Mouse (Mus musculus) midbrain, embryonic 16.5 days (tissue): Measurements from ENCODE around the gene Trnau1ap. TPM values are rescaled to one million over a fixed set of nuclear protein-coding genes. Genes with fewer than 3 reads are reported as not detected.
"Not testable (repeated sequence)": the region's sequence is repeated elsewhere in the genome, so short reads cannot be mapped to it uniquely, and the experiment has no call there.

Experiments
- ATAC-seq: fragments of 200-750 bp; cut with Nextera tagmentation; 2 replicates; pipeline ENCODE4 v1.8.0; 2017; ENCODE audit warnings: moderate TSS enrichment
- H3K27ac ChIP-seq: fragments of 300-500 bp; sonication (generic); 2 replicates; pipeline ENCODE4 v1.5.1; 2014; ENCODE audit warnings: mild to moderate bottlenecking, low read length, mixed read lengths
- H3K27me3 ChIP-seq: fragments of 300-500 bp; sonication (generic); 2 replicates; pipeline ENCODE4 v1.6.1; 2014; ENCODE audit warnings: low read depth, low read length, mixed read lengths; ENCODE audit not compliant: control insufficient read depth, insufficient read depth
- H3K36me3 ChIP-seq: fragments of 300-500 bp; sonication (generic); 2 replicates; pipeline ENCODE4 v1.6.1; 2014; ENCODE audit warnings: mild to moderate bottlenecking, low read length, moderate library complexity, mixed read lengths; ENCODE audit not compliant: control insufficient read depth, insufficient read depth
- H3K4me1 ChIP-seq: fragments of 300-500 bp; sonication (generic); 2 replicates; pipeline ENCODE4 v1.6.1; 2014; ENCODE audit warnings: mild to moderate bottlenecking, low read length, mixed read lengths; ENCODE audit not compliant: control insufficient read depth, insufficient read depth
- H3K4me2 ChIP-seq: fragments of 300-500 bp; sonication (generic); 2 replicates; pipeline ENCODE4 v1.6.1; 2014; ENCODE audit warnings: mild to moderate bottlenecking, low read length, mixed read lengths
- H3K4me3 ChIP-seq: fragments of 300-500 bp; sonication (generic); 2 replicates; pipeline ENCODE4 v1.5.1; 2014; ENCODE audit warnings: low read depth, mild to moderate bottlenecking, low read length, moderate library complexity, mixed read lengths
- H3K9ac ChIP-seq: fragments of 300-500 bp; sonication (generic); 2 replicates; pipeline ENCODE4 v1.6.1; 2014; ENCODE audit warnings: low read depth, low read length, mixed read lengths
- H3K9me3 ChIP-seq: fragments of 300-500 bp; sonication (generic); replicated peaks from 2 replicates; pipeline ENCODE4 v1.6.1; 2014; ENCODE audit warnings: mild to moderate bottlenecking, low read length, mixed read lengths; ENCODE audit not compliant: control insufficient read depth, poor library complexity, severe bottlenecking
- WGBS: fragments of 180-500 bp; shearing (Covaris S2); extraction: QIAGEN DNeasy Blood & Tissue Kit; methylation state at CpG from one replicate; pipeline ENCODE4 v1.1.7; 2014; 5-methylcytosine and 5-hydroxymethylcytosine counted together
- polyA plus RNA-seq: library from polyadenylated mRNA; unstranded; fragments of >200 nt; fragmentation: Nextera tagmentation; extraction: Ambion mirVana; gene quantifications from 2 replicates; pipeline ENCODE4 v1.2.1, GENCODE M21; 2015

Trnau1ap gene
- polyA plus RNA-seq, 1 experiment from 2014 or later: 76.6 TPM

DNA sequence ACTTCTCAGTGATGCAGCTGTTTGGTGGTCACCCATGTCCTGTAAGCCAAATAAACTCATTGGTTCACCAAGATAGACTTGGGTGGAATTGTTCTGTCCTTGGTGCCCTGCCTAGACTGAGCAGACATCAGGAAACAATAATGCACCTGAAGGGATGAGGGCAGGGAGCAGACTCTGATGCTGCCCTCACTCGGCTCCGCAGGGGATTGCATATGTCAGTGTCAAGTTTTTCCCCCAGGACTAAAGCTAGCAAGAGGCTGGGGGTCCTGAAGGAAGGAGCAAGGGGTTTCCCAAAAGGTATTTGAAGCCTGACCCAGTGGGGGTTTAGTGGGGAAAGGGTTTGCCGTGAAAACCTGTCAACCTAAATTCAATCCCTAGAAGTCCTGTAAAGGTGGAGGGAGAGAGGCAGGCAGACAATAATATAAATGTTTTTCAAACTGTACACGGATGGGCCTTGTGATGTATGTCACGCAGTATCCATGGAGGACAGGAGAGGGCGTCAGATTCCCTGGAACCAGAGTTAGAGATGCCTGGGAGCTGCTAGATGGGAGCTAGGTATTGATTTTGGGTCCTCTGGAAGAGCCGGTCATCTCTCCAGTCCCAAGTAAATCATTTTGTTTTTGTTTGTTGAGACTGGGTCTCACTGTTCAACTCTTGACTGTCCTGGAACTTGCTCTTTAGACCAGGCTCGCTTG, 33.5 kb downstream of the Trnau1ap start:
- Histone ChIP-seq H3K36me3 (peaks cover 13% of the 10 kb centered on the region), H3K4me1 (no peaks in the 10 kb centered on the region), H3K4me2 (no peak overlapping the region), H3K27ac (no peak overlapping the region), H3K9me3 (no peaks in the 10 kb centered on the region), H3K9ac (no peak overlapping the region), H3K4me3 (no peak overlapping the region), H3K27me3 (no peaks in the 10 kb centered on the region)
- 43% methylated on average over 8 of the region's 8 CpGs for WGBS
- no peak for ATAC-seq

DNA sequence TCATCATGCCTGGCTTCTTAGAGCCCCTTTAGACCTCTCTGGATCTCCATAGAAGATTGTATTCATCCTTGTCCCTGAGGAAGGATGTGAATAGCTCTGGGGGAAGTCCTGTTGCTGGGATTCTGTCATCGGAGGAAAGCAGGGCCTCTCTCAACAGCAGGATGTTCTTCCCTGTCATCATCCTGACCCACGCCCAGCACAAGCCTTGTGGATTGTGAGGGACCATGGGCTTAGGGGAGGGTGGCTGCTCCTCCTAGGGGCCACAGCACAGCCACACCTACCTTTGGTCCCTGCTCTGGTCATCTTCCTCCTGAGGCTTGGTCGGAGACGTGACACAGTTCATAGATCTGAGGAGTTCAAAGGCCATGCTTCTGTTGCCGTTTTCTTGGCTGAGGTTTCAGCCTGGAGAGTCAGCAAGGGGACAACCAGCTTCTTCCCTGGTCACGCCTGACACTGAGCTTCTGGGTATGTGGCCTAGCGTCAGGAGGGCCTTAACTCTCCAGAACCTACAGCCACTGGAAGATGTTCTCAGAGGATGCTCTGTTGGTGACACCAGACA, 35.6 kb downstream of the Trnau1ap start:
- Histone ChIP-seq H3K27ac (no peak overlapping the region), H3K27me3 (no peaks in the 10 kb centered on the region), H3K36me3 (peaks cover 20% of the 10 kb centered on the region), H3K4me1 (no peaks in the 10 kb centered on the region), H3K9me3 (no peaks in the 10 kb centered on the region), H3K4me2 (no peak overlapping the region), H3K4me3 (no peak overlapping the region), H3K9ac (no peak overlapping the region)
- ATAC-seq: no peak
- WGBS: 82% methylated on average over 7 of the region's 7 CpGs

DNA sequence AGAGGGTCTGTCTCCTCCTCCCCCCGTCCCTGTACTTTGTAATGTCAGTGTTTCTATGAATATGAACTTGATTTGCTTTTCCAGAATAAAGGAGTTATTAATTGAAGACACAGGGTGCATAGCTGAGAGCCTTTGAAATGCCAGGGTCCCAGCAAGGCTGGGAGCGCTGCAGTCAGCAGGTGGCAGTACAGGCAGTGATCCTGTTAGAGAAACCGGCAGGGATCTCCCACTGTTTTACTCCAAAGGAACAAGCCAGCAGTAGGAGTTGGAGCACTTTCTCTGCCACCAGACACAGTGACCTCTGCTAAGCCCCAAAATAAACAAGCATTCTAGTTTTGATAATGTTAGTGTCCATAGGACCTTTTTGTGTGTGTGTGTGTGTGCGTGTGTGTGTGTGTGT, 36.4 kb downstream of the Trnau1ap start:
- no peaks in the 10 kb centered on the region for H3K4me1 ChIP-seq
- no peak overlapping the region for H3K27ac ChIP-seq
- no peak overlapping the region for H3K4me3 ChIP-seq
- no peaks in the 10 kb centered on the region for H3K9me3 ChIP-seq
- H3K9ac ChIP-seq: no peak overlapping the region
- H3K36me3 ChIP-seq: peaks cover 20% of the 10 kb centered on the region
- H3K4me2 ChIP-seq: no peak overlapping the region
- ATAC-seq: no peak
- H3K27me3 ChIP-seq: no peaks in the 10 kb centered on the region
- 41% methylated on average over 4 of the region's 4 CpGs for WGBS

GRCm38 (mm10) chr4:132291624-132292335, 37.6 kb downstream of the Trnau1ap start:
- 82% methylated on average over 12 of the region's 12 CpGs for WGBS
- Histone ChIP-seq H3K4me2 (no peak overlapping the region), H3K4me1 (no peaks in the 10 kb centered on the region), H3K4me3 (no peak overlapping the region), H3K9me3 (no peaks in the 10 kb centered on the region), H3K27ac (no peak overlapping the region), H3K9ac (no peak overlapping the region), H3K36me3 (peaks cover 23% of the 10 kb centered on the region), H3K27me3 (no peaks in the 10 kb centered on the region)
- ATAC-seq: no peak

GRCm38 (mm10) chr4:132291056-132291455, 38.3 kb downstream of the Trnau1ap start:
- no peaks in the 10 kb centered on the region for H3K27me3 ChIP-seq
- ATAC-seq: no peak
- peaks cover 24% of the 10 kb centered on the region for H3K36me3 ChIP-seq
- H3K4me2 ChIP-seq: no peak overlapping the region
- H3K4me3 ChIP-seq: no peak overlapping the region
- WGBS: 91% methylated on average over 4 of the region's 4 CpGs
- H3K9ac ChIP-seq: no peak overlapping the region
- H3K9me3 ChIP-seq: no peaks in the 10 kb centered on the region
- H3K4me1 ChIP-seq: no peaks in the 10 kb centered on the region
- no peak overlapping the region for H3K27ac ChIP-seq

DNA sequence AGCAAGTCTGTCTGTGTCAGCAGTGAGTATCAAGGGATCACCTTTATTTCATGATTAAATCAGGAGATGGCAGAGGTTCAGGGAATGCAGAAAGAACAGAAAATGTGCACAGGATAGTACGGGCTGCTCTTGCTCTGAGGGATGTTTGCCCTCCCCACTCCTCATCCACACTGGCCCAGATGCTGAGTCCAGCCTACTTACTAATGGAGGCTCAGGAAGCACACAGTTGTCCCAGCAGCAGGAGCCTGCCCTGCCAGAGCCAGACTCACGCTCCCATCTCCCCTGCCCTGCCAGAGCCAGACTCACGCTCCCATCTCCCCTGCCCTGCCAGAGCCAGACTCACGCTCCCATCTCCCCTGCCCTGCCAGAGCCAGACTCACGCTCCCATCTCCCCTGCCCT, 40.5 kb downstream of the Trnau1ap start:
- WGBS: 90% methylated on average over 3 of the region's 5 CpGs
- not testable (repeated sequence) for H3K4me3 ChIP-seq, H3K9me3 ChIP-seq, ATAC-seq, H3K9ac ChIP-seq, H3K4me2 ChIP-seq, H3K4me1 ChIP-seq, H3K27me3 ChIP-seq, H3K27ac ChIP-seq
- peaks cover 38% of the 10 kb centered on the region for H3K36me3 ChIP-seq

GRCm38 (mm10) chr4:132275949-132276348, 53.4 kb downstream of the Trnau1ap start:
- Histone ChIP-seq H3K36me3 (peaks cover 2% of the 10 kb centered on the region; the same call in 1 of the 2 replicates), H3K4me3 (no peak overlapping the region), H3K4me1 (peaks cover 20% of the 10 kb centered on the region), H3K4me2 (no peak overlapping the region), H3K9ac (no peak overlapping the region), H3K27me3 (no peaks in the 10 kb centered on the region), H3K27ac (no peak overlapping the region), H3K9me3 (no peaks in the 10 kb centered on the region)
- 94% methylated on average over 3 of the region's 3 CpGs for whole genome bisulfite sequencing
- no peak for ATAC-seq

DNA sequence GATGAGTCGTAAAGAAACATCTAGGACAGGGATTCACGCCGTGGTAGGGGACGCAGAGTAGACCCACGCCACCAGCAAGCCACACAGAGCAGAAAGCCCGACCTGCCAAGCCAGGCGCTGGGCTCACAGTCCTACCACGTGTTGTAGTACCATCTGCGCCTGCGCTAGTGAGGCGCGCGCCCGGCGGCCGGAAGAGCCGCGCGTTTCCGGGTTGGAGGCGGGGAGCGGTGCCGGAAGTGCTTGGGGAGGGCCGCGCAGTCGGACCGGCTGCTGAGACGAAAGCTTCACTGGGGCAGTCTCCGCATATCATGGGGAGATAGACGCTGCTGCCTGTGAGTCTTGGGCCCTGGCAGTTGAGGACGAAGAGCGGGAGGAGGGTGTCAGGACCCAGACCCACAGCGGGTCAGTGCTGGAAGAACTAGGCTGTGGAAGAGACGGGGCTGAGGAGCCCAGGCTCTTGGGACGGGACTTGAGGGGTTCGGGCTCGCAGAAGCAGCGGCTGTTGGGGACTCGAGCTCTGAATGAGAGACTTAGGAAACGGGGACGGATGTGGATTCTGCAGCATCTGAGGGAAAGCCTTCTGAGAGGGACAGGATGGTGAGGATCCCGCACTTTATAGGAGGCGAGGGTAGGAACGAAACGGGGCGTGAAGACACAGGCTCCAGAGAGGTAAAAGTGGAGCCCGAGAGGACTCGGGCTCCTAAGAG, 55.0 kb downstream of the Trnau1ap start, which contains the start of gene Taf12:
Gene Taf12 (plus strand): TSS at position 220 of the 707 bp plus-strand sequence.
- H3K27ac ChIP-seq: peak within 1 kb of the TSS; percentile 91
- H3K4me3 ChIP-seq: peak within 1 kb of the TSS; percentile 86
- WGBS: 0% methylated on average over 48 of the region's 48 CpGs
- peak within 1 kb of the TSS; percentile 97 for H3K4me2 ChIP-seq
- H3K36me3 ChIP-seq: no peaks in the 10 kb centered on the region; the same call in 1 of the 2 replicates
- ATAC-seq: peak; percentile 89
- peaks cover 23% of the 10 kb centered on the region for H3K4me1 ChIP-seq
- H3K27me3 ChIP-seq: no peaks in the 10 kb centered on the region
- no peaks in the 10 kb centered on the region for H3K9me3 ChIP-seq
- peak within 1 kb of the TSS; percentile 94 for H3K9ac ChIP-seq
